Mouse (Mus musculus) bone marrow macrophage, adult 2 months (primary cell): ENCODE measurements around the gene Phactr2.

Experiments
- CTCF ChIP-seq: IDR thresholded peaks from 2 replicates; pipeline ENCODE4 v1.5.1; 2012; ENCODE audit warnings: low read depth, mild to moderate bottlenecking, low read length, moderate library complexity
- POLR2A ChIP-seq: IDR thresholded peaks from 2 replicates; pipeline ENCODE4 v1.6.1; 2012; ENCODE audit warnings: mild to moderate bottlenecking, low read depth, low read length, borderline replicate concordance

- no peak for TF ChIP-seq POLR2A
- TF ChIP-seq CTCF: no peak
Measured at GRCm38 (mm10) chr10:13428536-13428935, 45.7 kb downstream of the Phactr2 start.
